Mouse (Mus musculus) small intestine, adult 2 months (tissue): ENCODE measurements around the gene Rpl18. TPM values are rescaled to one million over a fixed set of nuclear protein-coding genes. Genes with fewer than 3 reads are reported as not detected.

Experiments used
- H3K27ac ChIP-seq: fragments of 200-500 bp; 2 replicates; pipeline ENCODE4 v1.5.1; 2012; ENCODE audit warnings: low read depth, low read length, control low read depth, inconsistent platforms; ENCODE audit not compliant: insufficient read depth
- H3K27me3 ChIP-seq: fragments of 200-500 bp; 2 replicates; pipeline ENCODE4 v1.6.1; 2012; ENCODE audit warnings: mild to moderate bottlenecking, moderate library complexity, low read length, inconsistent platforms; ENCODE audit not compliant: control insufficient read depth, insufficient read depth
- H3K36me3 ChIP-seq: fragments of 200-500 bp; 2 replicates; pipeline ENCODE4 v1.6.1; 2012; ENCODE audit warnings: mild to moderate bottlenecking, low read length, control low read depth, inconsistent platforms; ENCODE audit not compliant: control insufficient read depth, insufficient read depth
- H3K4me1 ChIP-seq: fragments of 200-500 bp; 2 replicates; pipeline ENCODE4 v1.6.1; 2012; ENCODE audit warnings: low read length, inconsistent platforms, mixed read lengths; ENCODE audit not compliant: control insufficient read depth, insufficient read depth, insufficient read length
- H3K4me3 ChIP-seq: fragments of 200-500 bp; 2 replicates; pipeline ENCODE4 v1.5.1; 2012; ENCODE audit warnings: low read depth, mild to moderate bottlenecking, control low read depth, inconsistent platforms, low read length, moderate library complexity
- CTCF ChIP-seq: fragments of 200-500 bp; IDR thresholded peaks from 2 replicates; pipeline ENCODE4 v1.5.1; 2012; ENCODE audit warnings: low read depth, mild to moderate bottlenecking, control low read depth, inconsistent platforms, low read length, moderate library complexity, mixed read lengths; ENCODE audit not compliant: insufficient replicate concordance, insufficient read length; ENCODE audit errors: extremely low read depth
- POLR2A ChIP-seq: fragments of 200-500 bp; IDR thresholded peaks from 2 replicates; pipeline ENCODE4 v1.6.1; 2012; ENCODE audit warnings: low read depth, mild to moderate bottlenecking, control low read depth, inconsistent platforms, low read length, moderate library complexity
- WGBS: fragments of 180-500 bp; shearing (Covaris S2); methylation state at CpG from one replicate; pipeline ENCODE4 v1.1.7; 2018; 5-methylcytosine and 5-hydroxymethylcytosine counted together
- polyA plus RNA-seq: library from polyadenylated mRNA; depleted of rRNA; stranded (reverse); fragments of >200 nt; gene quantifications from 2 replicates; pipeline ENCODE4 v1.2.3, GENCODE M21; 2012

The Rpl18 gene
- polyA plus RNA-seq, 1 experiment, result 1,370 TPM

DNA sequence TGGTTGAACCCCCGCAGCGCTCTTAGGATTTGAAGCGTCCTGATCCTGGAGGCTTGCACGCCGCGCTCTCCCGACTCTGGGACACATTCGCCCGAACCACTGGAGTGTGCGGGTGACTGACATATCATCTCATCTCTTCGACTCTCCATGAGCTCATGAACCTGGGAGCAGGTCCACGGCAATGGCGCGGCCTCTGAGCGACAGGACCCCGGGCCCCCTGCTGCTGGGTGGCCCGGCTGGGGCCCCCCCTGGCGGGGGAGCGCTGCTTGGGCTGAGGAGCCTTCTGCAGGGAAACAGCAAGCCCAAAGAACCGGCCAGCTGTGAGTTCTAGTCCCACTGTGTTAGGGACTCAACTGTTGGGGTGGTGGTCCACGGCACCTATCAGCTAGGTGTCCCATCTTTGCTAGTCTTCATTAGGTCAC is 9.8 kb upstream of the Rpl18 start:
- Histone ChIP-seq H3K27me3 (peaks cover 1% of the 10 kb centered on the region; the same call in 1 of the 2 replicates), H3K4me3 (peak overlapping the region; percentile 92), H3K27ac (peak overlapping the region; percentile 99), H3K4me1 (peaks cover 28% of the 10 kb centered on the region), H3K36me3 (peaks cover 23% of the 10 kb centered on the region)
- TF ChIP-seq POLR2A, result no peak
- TF ChIP-seq CTCF, result no peak
- WGBS, result 1% methylated on average over 21 of the region's 21 CpGs

GRCm38 (mm10) chr7:45705873-45706281 is 9.4 kb upstream of the Rpl18 start:
- Histone ChIP-seq H3K36me3 (peaks cover 28% of the 10 kb centered on the region), H3K4me3 (peak overlapping the region; percentile 92), H3K27me3 (no peaks in the 10 kb centered on the region), H3K4me1 (peaks cover 30% of the 10 kb centered on the region), H3K27ac (peak overlapping the region; percentile 99)
- 1% methylated on average over 7 of the region's 7 CpGs for WGBS
- TF ChIP-seq CTCF, result no peak
- peak; percentile 21; the same call in 1 of the 2 replicates for TF ChIP-seq POLR2A

DNA sequence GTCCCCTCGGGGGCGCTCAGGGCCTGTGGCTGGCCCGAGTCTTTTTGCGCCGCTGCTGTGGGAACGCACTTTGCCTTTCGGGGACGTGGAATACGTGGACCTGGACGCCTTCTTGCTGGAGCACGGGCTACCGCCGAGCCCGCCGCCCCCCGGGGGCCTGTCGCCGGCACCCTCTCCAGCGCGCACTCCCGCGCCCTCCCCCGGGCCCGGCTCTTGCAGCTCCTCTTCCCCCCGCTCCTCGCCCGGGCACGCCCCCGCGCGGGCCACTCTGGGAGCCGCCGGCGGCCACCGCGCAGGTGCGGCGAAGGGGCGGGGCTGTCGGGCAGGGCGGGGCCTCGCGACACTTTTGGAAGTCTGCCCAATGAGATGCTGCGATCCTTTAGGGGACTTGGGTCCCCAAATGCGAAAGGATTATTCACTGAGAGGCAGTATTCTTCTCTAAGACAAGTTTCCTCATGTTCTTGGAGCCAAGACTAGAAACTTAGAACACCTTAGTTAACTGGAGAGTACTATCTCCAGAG is 8.5 kb upstream of the Rpl18 start:
- Histone ChIP-seq H3K4me1 (peaks cover 38% of the 10 kb centered on the region), H3K36me3 (peaks cover 37% of the 10 kb centered on the region), H3K27me3 (no peaks in the 10 kb centered on the region), H3K27ac (peak overlapping the region; percentile 100), H3K4me3 (peak overlapping the region; percentile 92)
- 2% methylated on average over 45 of the region's 45 CpGs for WGBS
- TF ChIP-seq CTCF (no peak), POLR2A (peak; percentile 87)

DNA sequence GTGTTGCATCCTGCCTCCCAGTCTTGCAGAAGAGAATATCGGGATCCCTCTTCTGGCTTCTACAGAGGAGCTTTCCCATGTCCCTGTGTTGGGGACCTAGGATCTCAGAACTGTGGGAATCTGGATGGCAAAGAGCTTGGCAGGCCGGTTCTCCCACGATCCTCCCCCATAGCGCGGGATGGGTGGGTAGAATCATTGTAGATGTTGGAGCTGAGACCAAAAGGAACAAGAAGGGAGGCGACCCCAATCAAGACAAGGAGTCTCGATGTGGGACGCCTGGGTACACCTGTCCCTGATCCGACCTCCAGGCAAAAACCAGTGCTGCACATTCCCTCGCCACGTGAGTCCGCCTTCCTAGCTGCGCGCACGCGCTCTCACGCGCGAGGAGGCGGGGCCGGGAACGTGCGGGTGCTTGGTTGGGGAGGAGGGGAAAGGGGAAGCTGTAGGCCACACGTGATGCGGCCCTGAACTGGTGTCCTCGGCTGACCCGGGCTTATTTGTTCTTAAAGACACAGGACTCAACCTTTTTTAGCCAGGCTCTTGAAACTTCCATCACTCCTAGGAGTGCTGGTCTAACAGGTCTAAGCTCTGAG is 7.8 kb upstream of the Rpl18 start:
- under 1% methylated on average over 27 of the region's 27 CpGs for WGBS
- peaks cover 42% of the 10 kb centered on the region for H3K4me1 ChIP-seq
- no peaks in the 10 kb centered on the region for H3K27me3 ChIP-seq
- peak overlapping the region; percentile 92 for H3K4me3 ChIP-seq
- TF ChIP-seq CTCF (no peak), POLR2A (peak; percentile 52; the same call in 1 of the 2 replicates)
- peak overlapping the region; percentile 100 for H3K27ac ChIP-seq
- H3K36me3 ChIP-seq, result peaks cover 42% of the 10 kb centered on the region

DNA sequence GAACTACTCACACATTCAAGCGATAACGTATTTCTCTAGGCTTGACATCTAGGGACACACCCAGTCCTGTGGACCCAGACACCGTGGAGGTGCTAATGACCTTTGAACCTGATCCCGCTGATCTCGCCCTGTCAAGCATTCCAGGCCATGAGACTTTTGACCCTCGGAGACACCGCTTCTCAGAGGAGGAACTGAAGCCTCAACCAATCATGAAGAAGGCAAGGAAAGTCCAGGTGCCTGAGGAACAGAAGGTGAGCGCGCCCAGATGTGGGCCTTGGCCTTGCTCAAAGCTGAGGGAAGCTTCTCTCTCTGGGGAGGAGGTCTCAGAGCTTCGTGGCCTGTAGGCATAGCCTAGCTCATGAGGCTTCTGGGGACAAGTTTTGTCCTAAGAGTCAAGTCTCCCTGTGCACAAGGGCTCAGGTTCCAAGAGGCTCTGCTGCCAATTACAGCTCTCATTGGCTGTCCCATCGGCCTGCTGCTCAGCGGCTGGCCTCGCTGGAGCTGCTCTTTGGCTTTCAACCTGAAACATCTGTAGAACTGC is 7.0 kb upstream of the Rpl18 start:
- no peaks in the 10 kb centered on the region for H3K27me3 ChIP-seq
- peak overlapping the region; percentile 100 for H3K27ac ChIP-seq
- 10% methylated on average over 13 of the region's 13 CpGs for WGBS
- H3K4me1 ChIP-seq, result peaks cover 48% of the 10 kb centered on the region
- peaks cover 48% of the 10 kb centered on the region for H3K36me3 ChIP-seq
- H3K4me3 ChIP-seq, result peak overlapping the region; percentile 39
- peak; percentile 11; the same call in 1 of the 2 replicates for TF ChIP-seq POLR2A
- peak; percentile 14; the same call in 1 of the 2 replicates for TF ChIP-seq CTCF

DNA sequence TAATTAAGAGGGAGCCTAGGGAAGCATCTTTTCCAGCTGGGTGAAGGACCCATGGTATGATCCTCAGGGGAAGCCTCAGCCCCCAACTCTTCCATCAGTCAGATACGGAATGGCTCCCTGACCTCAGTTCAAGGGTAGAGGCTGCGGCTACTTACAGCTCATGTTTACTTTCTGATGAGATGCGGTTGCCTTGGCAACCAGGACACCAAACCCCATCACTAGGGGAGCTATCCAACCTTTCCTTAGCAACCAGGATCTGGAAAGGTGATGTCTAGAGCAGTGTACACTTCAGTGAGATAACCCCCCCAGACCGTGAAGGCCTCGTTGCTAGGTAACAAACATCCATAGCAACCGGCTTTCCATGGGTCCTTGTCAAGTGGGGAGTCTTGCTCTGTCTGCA is 6.2 kb upstream of the Rpl18 start:
- Histone ChIP-seq H3K27ac (peak overlapping the region; percentile 100), H3K4me1 (peaks cover 46% of the 10 kb centered on the region), H3K36me3 (peaks cover 51% of the 10 kb centered on the region), H3K27me3 (no peaks in the 10 kb centered on the region), H3K4me3 (no peak overlapping the region)
- no peak for TF ChIP-seq CTCF
- TF ChIP-seq POLR2A, result no peak
- 33% methylated on average over 6 of the region's 6 CpGs for WGBS

- no peaks in the 10 kb centered on the region for H3K27me3 ChIP-seq
- peaks cover 51% of the 10 kb centered on the region for H3K36me3 ChIP-seq
- peaks cover 43% of the 10 kb centered on the region for H3K4me1 ChIP-seq
- H3K27ac ChIP-seq, result peak overlapping the region; percentile 100
- 44% methylated on average over 14 of the region's 14 CpGs for WGBS
- no peak overlapping the region for H3K4me3 ChIP-seq
- 0 out of 2 replicates have a peak, but pooled peaks have one; percentile 22 for TF ChIP-seq POLR2A
- TF ChIP-seq CTCF, result no peak
Measured at GRCm38 (mm10) chr7:45709677-45710355, 5.4 kb upstream of the Rpl18 start.
